In genomic region chr2:83130709-83131108, GRCm38 (mm10) we compare ENCODE assay signal across 19 mouse cellular contexts.
DNase-seq lines count a peak whose midpoint lies in the region; ATAC-seq and TF ChIP-seq lines count a peak whose summit lies in the region.
"Had no signal": no experiment of that assay in that cellular context is flagged by ENCODE, and none has a peak within 500 bp of the region (broad histone marks: within the 10 kb centered on the region; RNA-seq: fewer than 3 reads in every experiment).

No protein-coding gene starts in this region.

- no peak for TF ChIP-seq CTCF in brain, embryonic 14.5 days (IDR thresholded peaks at IDR 0.05; ENCODE audit: borderline replicate concordance, extremely low read depth, insufficient read depth, insufficient read length)
- no peak for TF ChIP-seq CTCF in midbrain, postnatal 0 days (IDR thresholded peaks at IDR 0.05)

- 29% methylated on average over 2 of the region's 2 CpGs for WGBS in intestine, embryonic 14.5 days
- 49% methylated on average over 2 of the region's 2 CpGs for WGBS in intestine, embryonic 16.5 days
- WGBS in hindbrain, embryonic 14.5 days: 35% methylated on average over 2 of the region's 2 CpGs
- WGBS in midbrain, postnatal 0 days: 36% methylated on average over 2 of the region's 2 CpGs

- H3K9me3 ChIP-seq in intestine, embryonic 14.5 days (ENCODE audit: control insufficient read depth, low read length): no peaks in the 10 kb centered on the region
- H3K9me3 ChIP-seq in intestine, embryonic 16.5 days (ENCODE audit: control insufficient read depth, low read length): no peaks in the 10 kb centered on the region
- no peaks in the 10 kb centered on the region for H3K9me3 ChIP-seq in hindbrain, embryonic 14.5 days (ENCODE audit: control insufficient read depth, low read length)
- H3K9me3 ChIP-seq in midbrain, postnatal 0 days (ENCODE audit: low read length): no peaks in the 10 kb centered on the region

- no peak for ATAC-seq in intestine, embryonic 14.5 days (replicated peaks; ENCODE audit: low FRiP score, low TSS enrichment, low read depth)
- ATAC-seq in intestine, embryonic 16.5 days: no peak
- peak; percentile 42; the same call in 1 of the 2 replicates for ATAC-seq in hindbrain, embryonic 14.5 days (ENCODE audit: low FRiP score)
- ATAC-seq in midbrain, postnatal 0 days (ENCODE audit: low FRiP score): no peak; the same call in 1 of the 2 replicates
- ATAC-seq: activated CD4-positive, CD25-positive, alpha-beta regulatory T cell, adult 4 months; Patski had no signal

- H3K27me3 ChIP-seq in intestine, embryonic 14.5 days (replicated peaks; ENCODE audit: control insufficient read depth, insufficient read depth, low read length): no peaks in the 10 kb centered on the region
- H3K27me3 ChIP-seq in intestine, embryonic 16.5 days (replicated peaks; ENCODE audit: control insufficient read depth, insufficient read depth, low read length): no peaks in the 10 kb centered on the region
- H3K27me3 ChIP-seq in hindbrain, embryonic 14.5 days (ENCODE audit: control insufficient read depth, insufficient read depth, low read length): no peaks in the 10 kb centered on the region
- no peaks in the 10 kb centered on the region for H3K27me3 ChIP-seq in midbrain, postnatal 0 days (ENCODE audit: insufficient read depth, low read length)
- H3K27me3 ChIP-seq: Patski had no signal

- H3K4me3 ChIP-seq in intestine, embryonic 14.5 days (ENCODE audit: low read depth, low read length): no peak overlapping the region
- no peak overlapping the region for H3K4me3 ChIP-seq in intestine, embryonic 16.5 days (ENCODE audit: low read length)
- no peak overlapping the region for H3K4me3 ChIP-seq in hindbrain, embryonic 14.5 days (replicated peaks; ENCODE audit: low read length)
- no peak overlapping the region for H3K4me3 ChIP-seq in midbrain, postnatal 0 days (ENCODE audit: low read depth, low read length)
- H3K4me3 ChIP-seq: left cerebral cortex, adult 2 months had no signal

- DNase-seq in intestine, embryonic 14.5 days (ENCODE audit: low spot score): no peak
- DNase-seq in brain, embryonic 14.5 days (ENCODE audit: low read depth): peak; percentile 57
- peak; percentile 49 for DNase-seq in hindbrain, embryonic 14.5 days (ENCODE audit: low spot score)
- peak; percentile 32 for DNase-seq in midbrain, postnatal 0 days (ENCODE audit: low spot score)
- no peak for DNase-seq in frontal cortex, adult 2 months (ENCODE audit: extremely low spot score in 1 of 2, low spot score in 1 of 2)
- no peak for DNase-seq in lung, adult 18-20 months
- no peak for DNase-seq in natural killer cell, adult 2 months (ENCODE audit: low spot score in 2 of 2)
- DNase-seq: adrenal gland, postnatal 25 days; B cell, adult 2 months; cerebellum, adult 8-10 months; heart, postnatal 14 days; kidney, adult 11 months; kidney, postnatal 14 days; lung, postnatal 36 days had no signal

- H3K4me1 ChIP-seq in intestine, embryonic 14.5 days (replicated peaks; ENCODE audit: control insufficient read depth, insufficient read depth, low read length): no peaks in the 10 kb centered on the region; the same call in 1 of the 2 replicates
- no peaks in the 10 kb centered on the region for H3K4me1 ChIP-seq in intestine, embryonic 16.5 days (ENCODE audit: control insufficient read depth, insufficient read depth, low read length)
- H3K4me1 ChIP-seq in hindbrain, embryonic 14.5 days (replicated peaks; ENCODE audit: control insufficient read depth, insufficient read depth, low read length): peaks cover 22% of the 10 kb centered on the region
- peaks cover 7% of the 10 kb centered on the region; the same call in 1 of the 2 replicates for H3K4me1 ChIP-seq in midbrain, postnatal 0 days (ENCODE audit: insufficient read depth, low read length)

- H3K27ac ChIP-seq in intestine, embryonic 14.5 days (ENCODE audit: low read depth): peak overlapping the region; percentile 60
- H3K27ac ChIP-seq in intestine, embryonic 16.5 days (ENCODE audit: low read length): no peak overlapping the region
- peak overlapping the region; percentile 70 for H3K27ac ChIP-seq in hindbrain, embryonic 14.5 days
- peak overlapping the region; percentile 55 for H3K27ac ChIP-seq in midbrain, postnatal 0 days (ENCODE audit: low read depth, low read length)
- H3K27ac ChIP-seq: left cerebral cortex, adult 2 months had no signal

- no peak overlapping the region for H3K9ac ChIP-seq in intestine, embryonic 14.5 days (ENCODE audit: low read length)
- no peak overlapping the region for H3K9ac ChIP-seq in intestine, embryonic 16.5 days (ENCODE audit: low read depth, low read length)
- no peak overlapping the region for H3K9ac ChIP-seq in hindbrain, embryonic 14.5 days
- no peak overlapping the region for H3K9ac ChIP-seq in midbrain, postnatal 0 days (replicated peaks; ENCODE audit: low read length, poor library complexity, severe bottlenecking)

- H3K4me2 ChIP-seq in intestine, embryonic 14.5 days (ENCODE audit: low read length): no peak overlapping the region
- H3K4me2 ChIP-seq in intestine, embryonic 16.5 days (ENCODE audit: low read depth, low read length): no peak overlapping the region
- H3K4me2 ChIP-seq in hindbrain, embryonic 14.5 days (replicated peaks): no peak overlapping the region
- H3K4me2 ChIP-seq in midbrain, postnatal 0 days (ENCODE audit: low read depth, low read length, poor library complexity, severe bottlenecking): no peak overlapping the region
- H3K4me2 ChIP-seq: heart, embryonic 11.5 days had no signal

- TF ChIP-seq POLR2A in brain, embryonic 14.5 days (IDR thresholded peaks at IDR 0.05; ENCODE audit: borderline replicate concordance, extremely low read depth, insufficient read depth, insufficient read length, poor library complexity, severe bottlenecking): no peak

- H3K36me3 ChIP-seq in intestine, embryonic 14.5 days (ENCODE audit: control insufficient read depth, insufficient read depth, low read length): no peaks in the 10 kb centered on the region
- no peaks in the 10 kb centered on the region for H3K36me3 ChIP-seq in intestine, embryonic 16.5 days (ENCODE audit: control insufficient read depth, insufficient read depth, low read length)
- H3K36me3 ChIP-seq in hindbrain, embryonic 14.5 days (replicated peaks; ENCODE audit: control insufficient read depth, insufficient read depth): no peaks in the 10 kb centered on the region
- H3K36me3 ChIP-seq in midbrain, postnatal 0 days (ENCODE audit: insufficient read depth, low read length): no peaks in the 10 kb centered on the region

Comparison
In these comparisons a context has a peak if more than half of its experiments do, and no peak if none do; other contexts are left out.
1. DNase-seq: peak in brain, embryonic 14.5 days (single experiment), hindbrain, embryonic 14.5 days (single experiment) and midbrain, postnatal 0 days (single experiment); none in intestine, embryonic 14.5 days (single experiment), frontal cortex, adult 2 months (0 of 2), lung, adult 18-20 months (0 of 2) and natural killer cell, adult 2 months (0 of 2).